Mouse (Mus musculus) embryo, embryonic 10 days (tissue): ENCODE measurements around the gene Ssh3.

Source experiments
- DNase-seq: peaks from one replicate; pipeline ENCODE4 v3.0.0-alpha.2; 2015; ENCODE audit warnings: low spot score

Ssh3 gene

DNA sequence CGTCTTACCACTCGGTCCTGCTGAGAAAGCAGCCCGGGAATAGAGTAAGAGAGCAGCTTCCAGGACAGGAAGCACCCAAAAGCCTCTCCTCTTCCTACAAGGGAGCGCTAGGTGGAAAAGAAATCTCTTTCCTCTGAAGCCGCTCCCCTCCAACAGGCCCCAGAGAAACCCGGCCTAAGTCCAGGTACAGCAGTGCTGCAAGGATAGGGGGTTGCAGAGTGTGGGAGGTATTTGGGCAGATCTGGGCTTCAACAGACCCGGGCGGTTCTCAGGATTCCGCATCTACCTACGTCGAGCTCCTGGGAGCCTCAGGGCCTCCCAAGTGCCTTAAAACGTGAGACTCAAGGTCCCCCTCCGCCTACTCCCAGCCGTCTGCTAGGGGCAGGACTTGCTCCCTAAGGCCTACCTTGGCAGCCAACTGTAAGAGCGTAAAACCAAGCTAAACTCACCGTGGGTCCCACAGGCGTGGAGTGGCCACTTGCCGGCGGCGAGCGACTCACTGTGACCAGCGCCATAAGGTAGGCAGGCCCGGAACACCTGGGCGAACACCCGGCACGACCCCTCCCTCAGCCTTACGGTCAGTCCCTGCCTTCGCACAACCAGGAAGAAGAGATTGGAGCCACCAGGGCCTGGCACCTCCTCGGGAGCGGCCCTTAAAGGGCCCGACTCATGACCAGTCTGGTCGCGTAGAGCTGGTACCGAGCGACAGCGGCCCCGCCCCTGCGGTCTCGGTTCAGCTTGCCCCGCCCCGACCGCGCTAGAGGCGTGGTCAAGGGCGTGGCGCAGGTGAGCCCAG, at the start of gene Ssh3:
Gene Ssh3 (minus strand): TSS at position 615 of the 796 bp plus-strand sequence.
- DNase-seq: peak; percentile 42

DNA sequence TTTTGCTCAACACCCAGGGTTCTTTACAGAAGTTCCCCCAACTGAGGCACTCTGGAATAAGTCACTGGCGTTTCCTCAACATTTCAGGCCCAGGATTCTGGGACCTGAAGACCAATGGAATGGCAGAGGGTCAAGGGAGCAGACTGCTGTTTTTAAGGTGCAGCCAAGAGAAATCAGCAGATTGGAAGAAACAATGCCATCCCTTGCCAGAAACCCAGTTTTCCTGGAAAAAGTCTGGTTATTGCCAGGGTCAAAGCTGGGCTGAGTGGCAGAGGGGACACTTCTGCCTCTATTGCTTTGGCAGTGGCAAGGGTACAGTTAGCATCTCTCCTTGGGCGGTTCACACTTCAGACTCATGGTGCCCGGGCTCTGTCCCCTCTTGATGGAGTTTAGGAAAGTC, 48.2 kb upstream of the Ssh3 start:
- no peak for DNase-seq

DNA sequence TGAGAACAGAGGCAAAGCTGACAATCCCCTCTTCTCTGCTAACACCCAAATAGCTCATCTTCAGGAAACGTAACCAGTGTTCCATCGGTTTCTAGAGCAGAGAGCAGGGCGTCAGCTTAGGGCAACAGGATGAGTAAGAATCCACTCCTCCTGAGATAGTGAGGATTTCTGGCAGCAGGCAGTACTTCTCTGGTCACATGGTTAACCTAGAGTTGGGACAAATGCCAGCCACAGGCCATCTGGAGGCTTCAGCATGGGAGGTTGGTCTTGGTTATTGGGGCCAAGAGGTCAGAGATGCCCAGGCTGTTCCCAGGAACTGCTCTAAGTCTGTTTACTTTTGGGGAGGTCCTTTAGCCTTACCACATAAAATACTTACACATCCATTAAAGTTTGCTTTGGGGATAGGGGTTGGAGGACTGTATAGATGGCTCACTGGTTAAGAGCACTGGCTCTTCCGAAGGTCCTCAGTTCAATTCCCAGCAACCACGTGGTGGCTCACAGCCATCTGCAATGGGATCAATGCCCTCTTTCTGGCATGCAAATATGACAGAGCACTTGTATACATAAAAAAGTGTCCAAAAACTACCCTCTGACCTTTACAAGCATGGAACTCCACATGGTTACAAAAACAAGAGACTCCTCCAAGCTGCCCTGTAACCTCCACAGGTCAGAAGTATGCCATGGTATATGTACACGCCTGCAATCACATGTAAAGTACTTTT, 46.4 kb upstream of the Ssh3 start:
- DNase-seq: no peak

DNA sequence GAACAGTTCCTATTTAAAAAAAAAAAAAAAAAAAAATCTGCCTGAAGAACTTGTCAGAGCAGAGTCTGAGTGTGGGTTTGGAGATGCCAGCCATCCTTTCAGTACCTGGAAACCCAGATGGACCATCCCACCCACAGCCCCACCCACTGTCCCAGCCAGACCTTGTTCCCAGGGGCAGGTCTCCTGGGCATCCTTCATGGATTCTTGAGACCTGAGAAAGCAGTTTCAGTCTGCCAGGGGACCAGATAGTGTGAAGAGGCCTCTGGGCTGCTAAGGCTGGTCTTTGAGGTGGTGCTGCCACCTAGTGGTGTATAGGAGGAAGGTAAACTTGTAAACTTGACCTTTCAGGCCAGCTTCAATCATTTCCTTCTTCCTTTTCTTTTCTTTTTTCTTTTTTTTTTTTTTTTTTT, 40.8 kb upstream of the Ssh3 start:
- DNase-seq: peak; percentile 89

DNA sequence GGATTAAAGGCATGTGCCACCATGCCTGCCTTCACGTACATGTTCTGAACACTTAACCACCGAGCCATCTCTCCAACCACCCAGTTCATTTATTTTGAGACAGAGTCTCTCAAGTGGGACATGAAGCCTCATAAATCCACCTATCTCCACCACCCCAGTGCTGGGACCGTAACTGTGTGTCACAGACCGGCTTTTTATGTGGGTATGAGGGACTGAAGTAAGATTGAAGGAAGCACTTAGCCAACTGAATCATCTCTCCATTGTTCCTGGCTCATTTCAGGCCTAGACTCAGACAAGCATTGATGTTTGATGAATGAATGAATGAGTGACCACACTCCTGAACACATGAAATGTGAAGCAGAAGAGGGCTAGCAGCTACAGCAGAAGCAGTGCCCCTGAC, 40.3 kb upstream of the Ssh3 start:
- no peak for DNase-seq

DNA sequence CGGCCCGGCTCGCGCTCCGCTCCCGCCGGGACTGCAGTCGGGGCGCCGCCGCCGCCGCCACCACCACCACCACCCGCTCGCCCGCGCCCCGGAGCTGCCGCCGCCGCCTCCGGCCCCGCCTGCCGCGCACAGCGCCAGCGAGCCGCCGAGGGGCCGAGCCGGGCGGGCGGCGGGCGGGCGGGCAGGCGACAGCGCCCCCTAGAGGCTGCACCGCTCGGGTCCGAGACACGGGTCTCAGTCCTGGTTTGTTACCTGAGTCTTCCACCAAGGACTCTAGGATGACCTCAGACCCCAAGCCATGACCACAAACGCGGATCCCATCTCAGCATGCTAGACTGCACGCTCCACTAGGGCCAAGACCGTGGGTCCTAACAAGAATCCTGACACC, 37.2 kb upstream of the Ssh3 start, which contains the start of gene Grk2:
Gene Grk2 (minus strand): TSS at position 33 of the 388 bp plus-strand sequence.
- peak; percentile 79 for DNase-seq

DNA sequence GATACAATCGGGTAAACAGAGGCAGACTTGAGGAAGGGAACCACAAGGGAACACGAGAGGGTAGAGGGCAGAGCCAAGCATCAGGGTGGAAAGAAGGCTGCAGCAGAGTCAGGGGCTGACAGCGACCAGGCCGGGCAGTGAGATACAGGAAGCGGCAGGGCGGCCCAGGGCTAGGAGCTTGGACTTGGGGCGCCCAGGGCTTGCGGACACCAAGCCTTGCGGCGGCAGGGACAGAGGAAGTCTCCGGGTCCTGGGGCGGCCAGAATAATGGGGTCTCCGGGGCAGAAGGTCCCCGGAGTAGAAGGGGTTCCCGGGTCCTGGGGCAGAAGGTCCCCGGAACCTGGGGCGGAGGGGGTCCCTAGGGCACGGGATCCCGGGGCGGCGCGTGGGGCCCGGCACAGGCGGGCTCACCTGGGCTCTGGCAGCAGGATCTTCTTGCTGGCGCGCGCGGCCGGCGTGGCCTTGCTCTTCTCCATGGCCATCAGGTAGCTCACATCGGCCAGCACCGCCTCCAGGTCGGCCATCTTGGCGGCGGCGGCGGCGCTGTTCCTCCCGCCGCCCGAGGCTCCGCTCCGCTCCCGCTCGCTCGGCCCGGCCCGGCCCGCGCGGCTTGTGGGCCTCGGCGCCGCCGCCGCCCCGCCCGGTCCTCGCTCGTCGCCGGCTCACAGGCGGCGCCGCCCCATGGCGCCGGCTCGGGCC, 36.7 kb upstream of the Ssh3 start:
- DNase-seq: peak; percentile 69

DNA sequence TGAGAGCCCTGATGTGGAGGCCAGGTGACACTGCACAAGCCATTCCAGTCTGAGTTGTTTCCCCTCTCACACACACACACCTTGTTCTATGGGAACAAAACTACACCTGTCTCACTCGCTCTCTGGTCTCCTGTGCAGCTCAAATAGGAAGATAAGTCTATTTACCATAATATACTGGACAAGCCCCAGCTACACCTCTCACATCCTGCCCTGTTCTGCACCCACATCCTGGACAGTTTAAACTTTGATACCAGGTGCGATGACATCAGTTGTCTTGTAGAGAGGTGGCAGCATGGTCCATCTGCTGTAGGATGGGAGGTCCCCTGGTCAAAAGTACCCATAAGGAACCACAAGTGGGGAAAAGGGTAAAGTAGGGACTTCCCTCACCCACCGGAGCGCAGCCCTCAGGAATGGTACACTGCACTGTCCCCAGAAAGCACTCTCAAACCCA, 35.9 kb upstream of the Ssh3 start:
- DNase-seq: no peak

DNA sequence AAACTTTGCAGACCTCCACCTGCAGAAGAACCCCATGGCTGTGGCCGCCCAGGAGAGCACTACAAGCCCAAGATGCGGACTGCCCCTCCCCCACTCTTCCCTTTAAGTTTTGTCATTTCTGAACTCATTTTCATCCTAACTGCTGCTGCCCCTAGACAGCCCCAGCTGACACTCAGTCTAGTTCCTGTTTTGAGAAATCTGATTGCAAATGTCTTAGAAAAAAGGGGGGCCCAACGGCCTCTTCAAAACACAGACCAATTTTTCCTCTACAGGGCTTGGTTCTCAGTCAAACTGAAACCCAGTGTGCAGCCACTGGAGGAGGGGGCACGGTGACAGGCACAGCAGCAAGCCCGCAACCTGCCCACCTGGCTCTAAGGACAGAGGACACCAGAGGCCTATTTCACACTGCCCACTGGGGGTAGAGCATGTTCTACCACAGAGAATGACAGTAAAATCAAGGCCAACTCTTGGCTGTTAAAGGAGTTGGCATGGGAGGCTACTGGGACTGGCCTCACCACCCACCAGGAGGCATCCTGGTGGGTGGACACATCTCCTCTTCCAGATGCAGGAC, 35.4 kb upstream of the Ssh3 start:
- DNase-seq: no peak

DNA sequence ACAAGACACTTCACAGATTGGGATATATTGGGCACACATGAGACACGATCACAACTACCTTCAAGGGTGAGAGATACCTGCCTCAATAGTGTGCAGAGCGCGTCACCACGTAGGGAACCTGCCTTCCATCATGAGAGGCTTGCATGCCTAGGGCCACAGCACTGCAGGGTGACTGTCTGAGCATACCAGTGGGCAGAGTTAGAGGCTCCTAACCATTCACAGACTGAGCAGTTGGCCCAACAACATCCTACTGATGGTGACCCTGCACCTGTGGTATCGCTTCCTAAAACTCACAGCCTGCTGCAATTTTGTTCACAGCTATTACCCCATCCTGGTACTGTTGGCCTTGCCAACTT, 34.6 kb upstream of the Ssh3 start:
- no peak for DNase-seq

DNA sequence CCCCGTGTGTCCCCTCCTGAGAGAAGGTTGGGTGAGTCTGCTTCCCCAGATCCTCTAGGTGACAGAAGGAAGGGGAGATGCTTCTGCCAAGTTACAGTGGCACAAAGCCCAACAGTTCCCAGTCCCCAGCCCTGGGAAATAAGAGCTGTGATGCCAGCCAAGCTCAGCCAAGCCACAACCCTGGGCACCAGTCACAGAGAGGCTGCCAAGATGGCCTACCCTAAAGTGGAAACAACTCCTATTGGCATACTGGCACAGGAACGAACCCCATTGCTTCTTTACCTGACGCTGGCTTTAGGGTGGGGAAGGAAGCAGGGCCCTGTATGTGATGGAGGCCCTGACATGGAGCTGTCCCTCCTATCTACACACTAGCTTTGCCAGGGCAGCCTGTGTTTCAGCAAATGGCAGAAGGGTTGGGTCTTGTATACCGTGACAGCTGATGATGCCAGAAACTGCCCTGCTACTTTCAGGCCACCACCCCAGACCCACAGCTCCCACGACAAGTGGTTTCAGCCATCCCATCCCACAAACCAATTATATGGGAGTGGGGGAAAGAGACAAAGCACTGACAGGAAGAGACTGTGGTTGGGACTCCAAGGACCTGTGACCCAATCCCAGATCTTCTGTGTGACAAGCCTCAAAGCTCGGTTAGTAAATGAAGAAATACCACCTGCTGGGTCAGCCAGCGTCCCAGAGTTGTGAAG, 34.1 kb upstream of the Ssh3 start:
- no peak for DNase-seq

DNA sequence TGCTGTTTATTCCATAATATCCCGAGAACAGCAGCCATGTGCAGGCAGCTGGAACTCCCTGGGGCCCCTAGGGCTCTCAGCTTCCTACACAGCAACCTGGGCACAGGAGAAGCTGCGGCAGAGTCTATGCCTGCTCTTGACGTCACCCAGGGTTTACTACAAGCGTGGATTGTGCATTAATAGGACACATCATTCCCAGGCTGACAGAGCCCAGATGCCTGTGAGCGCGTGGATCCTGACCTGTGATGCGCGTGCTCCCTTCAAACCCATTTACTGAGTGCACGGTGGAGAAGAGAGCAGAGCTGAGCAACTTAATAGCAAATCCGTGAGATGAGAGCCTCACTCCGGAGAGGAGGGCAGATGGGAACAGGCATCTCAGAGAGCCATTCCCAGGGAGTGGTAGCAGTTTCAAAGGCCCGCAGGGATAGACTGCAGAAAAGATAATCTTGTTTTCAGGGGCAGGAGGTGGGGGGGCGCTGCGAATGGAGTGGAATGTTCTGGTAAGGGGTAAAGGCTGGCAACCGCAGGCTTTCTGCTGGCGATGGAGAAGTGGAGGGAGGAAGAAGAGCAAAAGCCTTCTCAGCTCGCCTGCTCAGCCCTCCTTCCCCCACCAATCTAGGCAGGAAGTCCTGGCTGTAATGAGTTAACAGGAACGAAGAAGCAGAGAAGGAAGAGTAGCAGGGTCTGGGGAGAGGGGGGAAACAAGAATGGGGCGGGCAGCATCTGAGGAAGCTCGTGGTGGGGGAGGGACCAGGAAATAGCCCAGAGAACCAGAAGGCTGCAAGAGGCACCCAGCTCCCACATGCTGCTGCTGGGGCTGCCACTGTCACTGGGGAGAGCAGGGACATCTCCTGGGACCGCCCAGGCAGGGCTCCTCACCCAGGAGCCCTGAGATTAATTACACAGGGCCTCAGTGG, 33.0 kb upstream of the Ssh3 start:
- peak; percentile 39 for DNase-seq

DNA sequence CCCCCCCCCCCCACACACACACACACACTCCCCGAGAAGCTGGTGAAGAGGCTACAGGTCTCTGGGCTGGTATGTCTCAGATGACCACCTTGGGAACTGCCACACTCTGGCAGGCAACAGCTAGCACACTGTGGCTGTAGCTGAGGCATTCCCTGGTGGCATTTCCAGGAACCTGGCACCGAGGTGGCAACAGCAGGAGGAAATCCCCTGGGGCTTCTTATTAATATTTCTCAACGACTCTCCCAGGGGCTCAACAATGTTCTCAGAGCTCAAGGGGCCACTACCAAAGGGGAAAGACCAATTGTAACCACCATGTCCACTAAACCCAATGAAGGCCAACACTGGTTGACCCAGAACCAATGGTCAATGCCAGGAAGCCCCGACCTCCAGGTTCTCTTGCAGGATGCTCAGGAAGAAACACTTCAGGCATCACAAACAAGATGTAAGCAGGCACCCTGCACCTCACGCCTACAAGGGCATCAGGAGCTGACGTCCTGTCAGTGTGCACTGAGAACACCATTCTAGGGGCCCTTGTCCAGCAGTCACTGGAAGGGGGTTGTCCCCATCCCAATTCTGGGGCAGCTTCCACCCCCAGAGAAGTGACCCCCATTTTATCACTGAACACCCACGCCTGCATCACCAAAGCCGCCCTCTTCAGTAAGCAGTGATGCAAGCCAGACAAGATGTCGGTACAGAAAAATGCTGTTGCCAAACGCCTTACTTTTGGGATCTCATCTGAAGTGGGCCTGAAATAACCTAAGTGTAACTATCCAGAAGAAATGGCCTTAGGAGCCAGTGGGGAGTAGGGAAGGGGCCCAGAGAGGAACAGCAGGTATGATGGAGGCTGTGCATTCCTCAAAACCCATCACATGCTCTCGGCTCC, 32.1 kb upstream of the Ssh3 start:
- DNase-seq: no peak

DNA sequence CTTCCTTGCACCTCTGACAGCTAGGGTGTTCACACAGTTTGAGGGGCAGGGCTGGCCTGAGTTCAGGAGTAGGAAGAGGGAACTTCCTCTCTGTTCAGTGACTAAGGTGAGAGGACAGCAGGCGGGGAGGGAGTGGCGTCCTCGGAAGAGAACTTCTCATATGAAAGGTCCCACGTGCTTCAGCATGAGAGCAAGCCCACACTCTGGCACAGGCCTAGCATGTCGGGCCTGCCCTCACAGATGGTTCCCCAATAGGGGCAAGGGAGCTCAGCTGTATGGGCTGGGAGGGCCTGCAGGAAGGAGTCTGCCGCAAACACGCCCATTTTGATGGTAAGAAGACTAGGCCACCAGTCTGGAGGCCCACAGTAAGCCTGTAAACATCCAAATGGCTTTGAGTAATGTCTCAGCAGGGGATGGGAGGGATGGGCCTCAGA, 31.3 kb upstream of the Ssh3 start:
- DNase-seq: no peak

DNA sequence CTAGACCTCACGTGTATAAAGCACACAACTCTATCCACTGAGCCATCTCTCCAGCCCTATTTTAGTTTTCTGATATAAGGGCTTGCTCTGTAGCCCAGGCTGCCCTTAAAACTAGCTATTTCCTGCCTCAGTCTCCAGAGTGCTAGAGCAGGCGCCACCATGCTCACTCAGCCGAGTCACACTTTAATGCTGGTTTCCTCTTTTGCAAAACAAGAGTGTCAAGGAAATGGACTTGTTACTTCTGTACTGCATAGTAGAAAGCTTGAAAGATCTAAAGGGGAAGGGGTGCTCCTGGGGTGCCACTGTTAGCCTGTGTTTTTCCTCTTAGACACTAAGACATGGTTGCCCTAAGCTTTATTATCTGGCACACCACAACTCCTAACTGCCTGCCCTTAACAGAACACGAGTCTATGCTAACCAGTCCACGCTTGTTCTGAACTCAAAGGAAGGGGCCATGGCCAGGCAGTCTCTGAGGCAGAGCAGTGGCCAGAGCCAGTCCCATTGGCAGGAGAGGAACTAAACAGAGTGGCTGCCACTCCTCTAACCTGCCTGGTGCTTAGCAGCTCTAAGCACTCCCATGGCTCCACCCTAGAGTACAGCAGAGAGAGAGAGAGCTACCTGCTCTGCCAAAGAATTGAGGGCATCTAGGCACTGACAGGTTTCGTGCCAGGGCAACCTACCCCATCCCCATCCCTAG, 30.7 kb upstream of the Ssh3 start:
- DNase-seq: no peak

DNA sequence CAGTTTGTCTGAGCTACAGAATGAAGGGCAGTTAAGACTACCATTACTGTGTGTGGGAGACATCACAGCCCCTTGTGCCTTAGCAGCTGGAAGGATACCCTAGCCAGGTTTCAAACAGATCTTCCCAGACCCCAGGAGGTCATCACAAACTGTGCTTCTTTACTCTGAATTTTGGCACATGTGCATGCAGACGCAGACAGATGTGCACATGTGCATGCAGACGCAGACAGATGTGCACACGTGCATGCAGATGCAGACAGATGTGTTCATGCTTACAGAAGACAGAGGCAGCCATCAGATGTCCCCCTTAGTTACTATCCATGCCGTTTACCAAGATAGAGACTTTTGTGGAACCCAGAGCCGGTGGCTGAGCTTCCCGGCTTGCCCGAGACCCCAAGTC, 30.1 kb upstream of the Ssh3 start:
- no peak for DNase-seq

DNA sequence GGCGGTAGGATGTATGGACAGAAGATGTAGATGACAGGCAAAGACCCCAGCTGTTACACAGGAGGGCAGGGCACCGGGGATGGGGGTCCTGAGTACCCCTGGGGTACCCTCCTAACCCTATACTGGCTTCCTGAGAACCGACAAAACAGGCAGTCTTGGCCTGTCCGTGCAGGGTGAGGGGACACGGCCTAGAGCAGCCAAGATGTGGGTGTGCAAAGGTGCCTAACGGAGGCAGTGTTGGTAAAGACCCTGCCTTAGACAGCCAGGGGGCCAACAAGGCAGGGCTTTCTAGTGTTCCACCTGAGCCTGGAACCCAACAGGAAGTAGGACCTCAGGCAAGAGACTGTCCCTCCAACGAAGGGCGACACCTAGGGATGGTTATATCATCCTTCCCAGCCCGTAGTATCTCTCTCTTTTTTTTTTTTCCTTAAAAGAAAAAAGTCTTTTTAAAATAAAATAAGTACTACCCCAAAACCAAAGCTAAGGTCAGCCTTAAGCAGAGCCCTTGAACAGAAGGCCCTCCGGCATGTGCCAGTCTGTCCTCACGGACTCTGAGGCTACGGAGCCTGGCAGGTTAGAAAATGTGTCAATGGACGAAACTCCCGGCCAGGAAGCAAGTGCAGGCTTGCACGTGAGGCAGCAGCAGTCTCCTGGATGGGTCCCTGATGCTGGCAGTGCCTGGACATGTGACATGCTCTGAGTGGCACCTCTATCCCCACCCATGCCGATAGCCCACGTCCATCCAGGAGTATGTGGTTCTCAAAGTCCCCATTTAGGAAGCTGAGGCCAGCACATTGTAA, 29.5 kb upstream of the Ssh3 start:
- no peak for DNase-seq

DNA sequence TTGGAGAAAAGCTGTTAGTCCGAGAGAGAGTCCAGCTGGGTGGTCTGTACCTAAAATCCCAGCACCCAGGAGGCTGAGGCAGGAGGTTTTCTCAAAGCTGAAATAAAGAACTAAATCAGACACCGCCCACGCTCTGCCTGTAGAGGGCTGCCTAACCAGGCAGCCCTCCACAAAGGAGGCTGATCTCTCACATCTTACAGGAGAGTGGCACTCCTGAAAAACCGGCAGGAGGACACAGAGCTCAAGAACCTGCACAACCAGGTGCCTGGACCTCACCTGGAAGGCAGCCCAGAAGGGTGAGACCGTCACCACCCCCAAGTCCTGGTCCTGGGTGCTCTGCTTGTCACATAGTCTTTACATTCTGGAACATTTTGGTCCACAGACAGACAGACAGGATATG, 28.9 kb upstream of the Ssh3 start:
- no peak for DNase-seq
